Mouse (Mus musculus) limb, embryonic 14.5 days (tissue): ENCODE measurements around the gene Gm20425. TPM values are rescaled to one million over a fixed set of nuclear protein-coding genes. Genes with fewer than 3 reads are reported as not detected.

ENCODE experiments used
- ATAC-seq: fragments of 200-750 bp; cut with Nextera tagmentation; 2 replicates; pipeline ENCODE4 v1.8.0; 2017; ENCODE audit warnings: low read depth, moderate number of reproducible peaks, moderate TSS enrichment; ENCODE audit not compliant: low FRiP score
- DNase-seq: peaks from one replicate; pipeline ENCODE4 v3.0.0-alpha.2; 2015; ENCODE audit warnings: low spot score
- H3K27ac ChIP-seq: fragments of 300-500 bp; sonication (generic); replicated peaks from 2 replicates; pipeline ENCODE4 v1.5.1; 2014; ENCODE audit warnings: low read depth, mild to moderate bottlenecking, low read length, moderate library complexity, mixed read lengths
- H3K27me3 ChIP-seq: fragments of 300-500 bp; sonication (generic); 2 replicates; pipeline ENCODE4 v1.6.1; 2014; ENCODE audit warnings: low read length, mixed read lengths; ENCODE audit not compliant: control insufficient read depth, insufficient read depth
- H3K36me3 ChIP-seq: fragments of 300-500 bp; sonication (generic); 2 replicates; pipeline ENCODE4 v1.6.1; 2014; ENCODE audit warnings: mild to moderate bottlenecking, low read length, moderate library complexity, mixed read lengths; ENCODE audit not compliant: control insufficient read depth, insufficient read depth
- H3K4me1 ChIP-seq: fragments of 300-500 bp; sonication (generic); 2 replicates; pipeline ENCODE4 v1.6.1; 2014; ENCODE audit warnings: antibody characterized with exemption, low read length, mixed read lengths; ENCODE audit not compliant: control insufficient read depth, insufficient read depth
- H3K4me2 ChIP-seq: fragments of 300-500 bp; sonication (generic); replicated peaks from 2 replicates; pipeline ENCODE4 v1.6.1; 2014; ENCODE audit warnings: low read depth, mild to moderate bottlenecking, low read length, moderate library complexity; ENCODE audit not compliant: severe bottlenecking
- H3K4me3 ChIP-seq: fragments of 300-500 bp; sonication (generic); replicated peaks from 2 replicates; pipeline ENCODE4 v1.5.1; 2014; ENCODE audit warnings: low read length
- H3K9ac ChIP-seq: fragments of 300-500 bp; sonication (generic); 2 replicates; pipeline ENCODE4 v1.6.1; 2014; ENCODE audit warnings: mild to moderate bottlenecking, low read depth, low read length, moderate library complexity; ENCODE audit not compliant: severe bottlenecking
- H3K9me3 ChIP-seq: fragments of 300-500 bp; sonication (generic); 2 replicates; pipeline ENCODE4 v1.6.1; 2016; ENCODE audit warnings: low read length; ENCODE audit not compliant: control insufficient read depth
- POLR2A ChIP-seq: fragments of 200-500 bp; IDR thresholded peaks from 2 replicates; pipeline ENCODE4 v1.8.0; 2012; ENCODE audit warnings: inconsistent platforms, mild to moderate bottlenecking, moderate library complexity, borderline replicate concordance; ENCODE audit not compliant: insufficient read depth, insufficient read length; ENCODE audit errors: extremely low read depth
- WGBS: fragments of 180-500 bp; shearing (Covaris S2); extraction: QIAGEN DNeasy Blood & Tissue Kit; methylation state at CpG from one replicate; pipeline ENCODE4 v1.1.7; 2014; 5-methylcytosine and 5-hydroxymethylcytosine counted together
- polyA plus RNA-seq, 2 experiments: library from polyadenylated mRNA; depleted of rRNA in 1 of 2; stranded (reverse) in 1 of 2; unstranded in 1 of 2; fragments of >200 nt; fragmentation: Nextera tagmentation in 1 of 2; extraction: Ambion mirVana in 1 of 2; gene quantifications; 2 replicates each; pipeline versions ENCODE4 v1.2.1 to v1.2.3; 2012 to 2014

Gm20425 gene
- polyA plus RNA-seq, 2 experiments = 0.45 TPM; not detected in 1

DNA sequence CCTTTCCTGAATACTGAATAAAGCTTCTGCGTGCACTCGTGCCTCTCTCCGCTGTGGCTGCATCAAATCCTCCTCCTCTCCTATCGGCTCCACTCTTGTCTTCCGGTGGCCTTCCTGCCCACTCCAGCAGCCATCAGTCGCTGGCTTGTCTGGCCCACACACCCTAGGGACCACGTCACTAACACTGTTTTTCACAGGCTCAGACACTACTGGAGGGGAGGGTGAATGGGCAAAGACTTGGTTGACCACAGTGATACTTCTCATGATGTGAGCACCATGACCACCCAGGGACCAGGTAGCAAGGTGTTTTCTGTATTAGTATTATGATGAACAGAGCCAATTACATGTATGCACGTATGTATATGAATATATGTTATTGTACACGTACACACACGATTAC, 83.8 kb downstream of the Gm20425 start:
- DNase-seq = no peak
- no peak for ATAC-seq
- no peaks in the 10 kb centered on the region for H3K4me1 ChIP-seq
- H3K4me3 ChIP-seq = no peak overlapping the region
- H3K27me3 ChIP-seq = no peaks in the 10 kb centered on the region
- H3K4me2 ChIP-seq = no peak overlapping the region
- TF ChIP-seq POLR2A = no peak
- H3K9me3 ChIP-seq = no peaks in the 10 kb centered on the region
- no peak overlapping the region for H3K27ac ChIP-seq
- WGBS = 84% methylated on average over 10 of the region's 10 CpGs
- H3K9ac ChIP-seq = no peak overlapping the region
- no peaks in the 10 kb centered on the region for H3K36me3 ChIP-seq

DNA sequence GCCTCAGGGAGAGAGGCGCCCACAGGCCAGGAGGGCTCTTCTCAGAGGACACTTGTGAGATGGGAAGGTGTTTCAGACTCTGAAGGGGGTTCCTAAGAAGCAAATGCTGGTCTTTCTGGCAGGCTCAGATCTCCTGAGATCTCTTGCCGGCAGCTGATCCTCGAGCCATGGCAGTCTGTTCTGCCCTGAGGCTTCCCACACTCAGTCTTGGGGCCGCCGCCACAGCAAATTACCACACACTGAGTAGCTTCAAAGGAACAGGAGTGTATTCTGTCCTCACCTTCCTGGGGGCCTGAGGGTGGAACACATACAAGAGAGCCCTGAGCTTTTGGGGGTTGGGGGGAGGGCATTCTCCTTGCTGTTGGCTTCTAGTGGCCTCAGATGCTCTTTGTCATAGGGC, 84.8 kb downstream of the Gm20425 start:
- H3K36me3 ChIP-seq = no peaks in the 10 kb centered on the region
- H3K4me2 ChIP-seq = no peak overlapping the region
- no peaks in the 10 kb centered on the region for H3K4me1 ChIP-seq
- 22% methylated on average over 5 of the region's 5 CpGs for WGBS
- H3K9me3 ChIP-seq = no peaks in the 10 kb centered on the region
- H3K27me3 ChIP-seq = no peaks in the 10 kb centered on the region
- H3K4me3 ChIP-seq = no peak overlapping the region
- no peak overlapping the region for H3K9ac ChIP-seq
- no peak overlapping the region for H3K27ac ChIP-seq
- no peak for TF ChIP-seq POLR2A
- no peak for ATAC-seq
- no peak for DNase-seq

GRCm38 (mm10) chr9:103143881-103144280, 86.2 kb downstream of the Gm20425 start:
- H3K4me3 ChIP-seq = no peak overlapping the region
- no peak for ATAC-seq
- H3K27ac ChIP-seq = no peak overlapping the region
- no peak overlapping the region for H3K9ac ChIP-seq
- H3K27me3 ChIP-seq = no peaks in the 10 kb centered on the region
- no peaks in the 10 kb centered on the region for H3K36me3 ChIP-seq
- no peaks in the 10 kb centered on the region for H3K9me3 ChIP-seq
- TF ChIP-seq POLR2A = no peak
- WGBS = 67% methylated on average over 4 of the region's 4 CpGs
- H3K4me2 ChIP-seq = no peak overlapping the region
- DNase-seq = no peak
- no peaks in the 10 kb centered on the region for H3K4me1 ChIP-seq

- DNase-seq (no peak), ATAC-seq (no peak)
- TF ChIP-seq POLR2A = no peak
- no peak overlapping the region for H3K27ac ChIP-seq
- H3K36me3 ChIP-seq = no peaks in the 10 kb centered on the region
- no peaks in the 10 kb centered on the region for H3K27me3 ChIP-seq
- H3K9ac ChIP-seq = no peak overlapping the region
- H3K4me1 ChIP-seq = no peaks in the 10 kb centered on the region
- no peaks in the 10 kb centered on the region for H3K9me3 ChIP-seq
- H3K4me2 ChIP-seq = no peak overlapping the region
- WGBS = 90% methylated on average over 7 of the region's 7 CpGs
- no peak overlapping the region for H3K4me3 ChIP-seq
These were observed 88.8 kb downstream of the Gm20425 start for GRCm38 (mm10) chr9:103141266-103141665.

DNA sequence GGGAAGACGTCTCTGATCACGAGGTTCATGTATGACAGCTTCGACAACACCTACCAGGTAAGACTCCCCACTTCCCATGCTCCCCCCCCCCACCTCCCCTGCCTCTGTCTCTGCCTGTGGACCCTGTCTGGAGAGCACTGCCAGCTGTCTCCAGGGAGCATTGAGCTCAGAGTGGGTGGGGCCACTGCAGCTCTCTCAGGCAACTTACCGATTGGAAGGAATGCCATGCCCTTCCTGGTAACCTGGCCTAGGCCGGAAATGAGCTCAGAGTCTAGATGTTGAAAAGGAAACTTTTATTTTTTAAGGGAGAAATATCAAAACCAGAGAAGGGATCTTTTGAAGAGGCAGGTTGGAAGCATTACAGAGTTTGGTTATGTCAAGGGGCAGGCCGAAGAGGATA, 89.7 kb downstream of the Gm20425 start:
- Histone ChIP-seq H3K9me3 (no peaks in the 10 kb centered on the region), H3K4me2 (no peak overlapping the region), H3K4me3 (no peak overlapping the region), H3K9ac (no peak overlapping the region), H3K4me1 (no peaks in the 10 kb centered on the region), H3K27ac (no peak overlapping the region), H3K36me3 (no peaks in the 10 kb centered on the region), H3K27me3 (no peaks in the 10 kb centered on the region)
- TF ChIP-seq POLR2A = no peak
- no peak for ATAC-seq
- no peak for DNase-seq
- WGBS = 79% methylated on average over 6 of the region's 6 CpGs

Other genes with a start within 250 kb of the Gm20425 start
- 5.1 and 7.0 TPM in 2 replicates for gene Slco2a1, start 241.6 kb downstream of the Gm20425 start, polyA plus RNA-seq (2012; rRNA removed)
- 5.9 and 7.2 TPM in 2 replicates for gene Slco2a1, start 241.6 kb downstream of the Gm20425 start, polyA plus RNA-seq (2014; fragmentation: Nextera tagmentation; extraction: Ambion mirVana)
- 8.1 and 9.6 TPM in 2 replicates for gene Rab6b, start 118.5 kb downstream of the Gm20425 start, polyA plus RNA-seq (2012; rRNA removed)
- 3.5 and 4.2 TPM in 2 replicates for gene Rab6b, start 118.5 kb downstream of the Gm20425 start, polyA plus RNA-seq (2014; fragmentation: Nextera tagmentation; extraction: Ambion mirVana)
- 73.0 and 91.0 TPM in 2 replicates for gene Srprb, start 28.2 kb downstream of the Gm20425 start, polyA plus RNA-seq (2012; rRNA removed)
- gene Srprb, start 28.2 kb downstream of the Gm20425 start, polyA plus RNA-seq (2014; fragmentation: Nextera tagmentation; extraction: Ambion mirVana) = 66.6 and 67.4 TPM in 2 replicates
- 17.6 and 20.4 TPM in 2 replicates for gene Trf, start 137 bp upstream of the Gm20425 start, polyA plus RNA-seq (2012; rRNA removed)
- gene Trf, start 137 bp upstream of the Gm20425 start, polyA plus RNA-seq (2014; fragmentation: Nextera tagmentation; extraction: Ambion mirVana) = 22.5 and 25.4 TPM in 2 replicates
- 0.79 and 1.1 TPM in 2 replicates for gene 1300017J02Rik, start 74.8 kb upstream of the Gm20425 start, polyA plus RNA-seq (2012; rRNA removed)
- 0.28 and 0.58 TPM in 2 replicates for gene 1300017J02Rik, start 74.8 kb upstream of the Gm20425 start, polyA plus RNA-seq (2014; fragmentation: Nextera tagmentation; extraction: Ambion mirVana)
- 62.9 and 72.0 TPM in 2 replicates for gene Topbp1, start 74.9 kb upstream of the Gm20425 start, polyA plus RNA-seq (2012; rRNA removed)
- 60.9 and 63.2 TPM in 2 replicates for gene Topbp1, start 74.9 kb upstream of the Gm20425 start, polyA plus RNA-seq (2014; fragmentation: Nextera tagmentation; extraction: Ambion mirVana)
- gene Cdv3, start 135.5 kb upstream of the Gm20425 start, polyA plus RNA-seq (2012; rRNA removed) = 80.7 and 83.7 TPM in 2 replicates
- 89.0 and 90.2 TPM in 2 replicates for gene Cdv3, start 135.5 kb upstream of the Gm20425 start, polyA plus RNA-seq (2014; fragmentation: Nextera tagmentation; extraction: Ambion mirVana)